Mouse (Mus musculus) right cerebral cortex, postnatal 4 days (tissue): ENCODE results near the gene Vmn1r3.
"Not testable (repeated sequence)": the region's sequence is repeated elsewhere in the genome, so short reads cannot be mapped to it uniquely, and the experiment has no call there.

Experiments
- DNase-seq: peaks from one replicate; pipeline ENCODE4 v3.0.0-alpha.2; 2022

Gene Vmn1r3

GRCm38 (mm10) chr4:3185258-3185657 lies at the start of gene Vmn1r3:
Gene Vmn1r3, minus strand, starts transcription at chr4:3185358.
- DNase-seq = not testable (repeated sequence)

- DNase-seq = no peak
These were observed 46.9 kb upstream of the Vmn1r3 start for GRCm38 (mm10) chr4:3232053-3232452.

GRCm38 (mm10) chr4:3230908-3231684 lies 45.9 kb upstream of the Vmn1r3 start:
- DNase-seq = no peak

- peak; percentile 52 for DNase-seq
These were observed 44.4 kb upstream of the Vmn1r3 start for GRCm38 (mm10) chr4:3229532-3229931.

- DNase-seq = no peak
These were observed 43.3 kb upstream of the Vmn1r3 start for GRCm38 (mm10) chr4:3228476-3228875.

- DNase-seq = no peak
These were observed 42.6 kb upstream of the Vmn1r3 start for GRCm38 (mm10) chr4:3227751-3228150.

- DNase-seq = no peak
These were observed 41.3 kb upstream of the Vmn1r3 start for GRCm38 (mm10) chr4:3226488-3226887.

GRCm38 (mm10) chr4:3225416-3225815 lies 40.3 kb upstream of the Vmn1r3 start:
- DNase-seq = not testable (repeated sequence)

GRCm38 (mm10) chr4:3224848-3225247 lies 39.7 kb upstream of the Vmn1r3 start:
- not testable (repeated sequence) for DNase-seq

- not testable (repeated sequence) for DNase-seq
These were observed 38.5 kb upstream of the Vmn1r3 start for GRCm38 (mm10) chr4:3223483-3224209.

- DNase-seq = not testable (repeated sequence)
These were observed 31.2 kb upstream of the Vmn1r3 start for GRCm38 (mm10) chr4:3216382-3216781.

GRCm38 (mm10) chr4:3213349-3213748 lies 28.2 kb upstream of the Vmn1r3 start:
- not testable (repeated sequence) for DNase-seq

GRCm38 (mm10) chr4:3209643-3210217 lies 24.6 kb upstream of the Vmn1r3 start:
- not testable (repeated sequence) for DNase-seq

- DNase-seq = not testable (repeated sequence)
These were observed 8.2 kb downstream of the Vmn1r3 start for GRCm38 (mm10) chr4:3176746-3177490.

GRCm38 (mm10) chr4:3176195-3176594 lies 9.0 kb downstream of the Vmn1r3 start:
- DNase-seq = not testable (repeated sequence)

GRCm38 (mm10) chr4:3175756-3176155 lies 9.4 kb downstream of the Vmn1r3 start:
- not testable (repeated sequence) for DNase-seq

- DNase-seq = not testable (repeated sequence)
These were observed 10.6 kb downstream of the Vmn1r3 start for GRCm38 (mm10) chr4:3174586-3174985.

GRCm38 (mm10) chr4:3167020-3167419 lies 18.1 kb downstream of the Vmn1r3 start, which contains the start of gene Vmn1r2:
Gene Vmn1r2, plus strand, starts transcription at chr4:3167320.
- not testable (repeated sequence) for DNase-seq

- DNase-seq = peak; percentile 27
These were observed 20.1 kb downstream of the Vmn1r3 start for GRCm38 (mm10) chr4:3165046-3165445.

- not testable (repeated sequence) for DNase-seq
These were observed 20.7 kb downstream of the Vmn1r3 start for GRCm38 (mm10) chr4:3164429-3164828.

- DNase-seq = not testable (repeated sequence)
These were observed 31.8 kb downstream of the Vmn1r3 start for GRCm38 (mm10) chr4:3153320-3153719.

- DNase-seq = not testable (repeated sequence)
These were observed 37.2 kb downstream of the Vmn1r3 start for GRCm38 (mm10) chr4:3147926-3148325.
